Mouse (Mus musculus): ENCODE measurements around the gene Brpf3. TPM values are rescaled to one million over a fixed set of nuclear protein-coding genes. Genes with fewer than 3 reads are reported as not detected.
A peak's percentile ranks its signal among the peaks of the same experiment; 100 is the strongest.

Gene Brpf3
- polyA plus RNA-seq, 1 experiment from 2014 or later, result 8.1 TPM

- no peaks in the 10 kb centered on the region for H3K9me3 ChIP-seq
- peak overlapping the region; percentile 44 for H3K4me2 ChIP-seq
- WGBS, result 60% methylated on average over 8 of the region's 8 CpGs
- H3K36me3 ChIP-seq, result no peaks in the 10 kb centered on the region
- H3K27ac ChIP-seq (replicated peaks), result no peak overlapping the region
- no peak for ATAC-seq (ENCODE audit: low FRiP score, low read depth)
- H3K27me3 ChIP-seq, result no peaks in the 10 kb centered on the region
- peaks cover 6% of the 10 kb centered on the region; the same call in 1 of the 2 replicates for H3K4me1 ChIP-seq (replicated peaks)
- no peak overlapping the region for H3K4me3 ChIP-seq
- no peak overlapping the region for H3K9ac ChIP-seq
Measured at GRCm38 (mm10) chr17:28882810-28883209, 81.9 kb downstream of the Brpf3 start.

DNA sequence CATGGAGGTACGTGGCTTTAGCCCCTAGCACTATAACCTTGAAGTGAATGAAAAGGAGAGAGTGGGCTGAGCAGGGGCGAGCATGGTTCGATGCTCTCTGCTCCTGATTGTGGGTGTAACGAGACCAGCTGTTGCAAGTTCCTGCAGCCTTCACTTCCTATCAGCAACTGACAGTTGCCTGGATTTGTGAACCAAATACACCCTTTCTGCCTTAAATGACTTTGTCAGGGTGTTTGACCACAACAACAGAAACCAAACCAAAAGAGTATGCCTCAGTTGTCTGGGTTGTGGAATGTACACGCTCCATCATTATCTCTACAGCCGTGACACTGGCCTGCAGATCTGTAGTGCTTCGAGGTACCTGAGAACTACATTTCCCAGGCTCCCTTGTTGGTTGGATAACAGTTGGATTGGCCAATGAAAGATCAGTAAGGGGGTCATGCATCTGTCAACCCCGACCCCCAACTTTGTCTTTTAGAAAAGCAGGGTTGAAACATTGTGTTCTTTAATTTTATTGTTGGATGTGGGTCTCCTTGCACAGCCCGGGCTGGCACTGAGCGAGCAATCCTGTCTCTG is 83.1 kb downstream of the Brpf3 start:
- no peak overlapping the region for H3K9ac ChIP-seq
- H3K4me1 ChIP-seq (replicated peaks), result peaks cover 6% of the 10 kb centered on the region; the same call in 1 of the 2 replicates
- H3K27ac ChIP-seq (replicated peaks), result no peak overlapping the region
- H3K27me3 ChIP-seq, result no peaks in the 10 kb centered on the region
- no peak overlapping the region for H3K4me3 ChIP-seq
- 76% methylated on average over 10 of the region's 10 CpGs for WGBS
- ATAC-seq (ENCODE audit: low FRiP score, low read depth), result no peak
- no peak overlapping the region for H3K4me2 ChIP-seq
- no peaks in the 10 kb centered on the region for H3K9me3 ChIP-seq
- no peaks in the 10 kb centered on the region for H3K36me3 ChIP-seq

GRCm38 (mm10) chr17:28885231-28885630 is 84.3 kb downstream of the Brpf3 start:
- WGBS, result 88% methylated on average over 8 of the region's 8 CpGs
- Histone ChIP-seq H3K27me3 (no peaks in the 10 kb centered on the region), H3K4me1 (replicated peaks) (peaks cover under 1% of the 10 kb centered on the region; the same call in 1 of the 2 replicates), H3K4me3 (no peak overlapping the region), H3K36me3 (no peaks in the 10 kb centered on the region), H3K9ac (no peak overlapping the region), H3K4me2 (no peak overlapping the region), H3K9me3 (no peaks in the 10 kb centered on the region), H3K27ac (replicated peaks) (no peak overlapping the region)
- ATAC-seq (ENCODE audit: low FRiP score, low read depth), result no peak

DNA sequence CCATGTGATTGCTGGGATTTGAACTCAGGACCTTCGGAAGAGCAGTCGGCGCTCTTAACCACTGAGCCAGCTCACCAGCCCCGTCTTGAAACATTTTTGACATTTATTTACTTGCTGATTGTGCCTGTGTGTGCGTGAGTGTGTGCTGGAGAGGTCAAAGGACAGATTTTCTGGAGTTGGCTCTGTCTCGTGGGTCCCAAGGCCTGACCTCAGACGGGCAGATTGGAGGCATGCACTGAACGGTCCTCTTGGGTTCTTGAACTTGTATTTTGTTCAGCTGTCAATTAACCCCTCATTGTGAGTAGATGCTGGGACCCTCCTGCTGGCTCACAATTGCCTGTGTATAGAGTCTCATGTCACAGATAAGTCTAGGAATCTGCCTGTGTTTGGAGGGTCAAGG is 85.4 kb downstream of the Brpf3 start:
- Histone ChIP-seq H3K36me3 (no peaks in the 10 kb centered on the region), H3K9ac (no peak overlapping the region)
- 80% methylated on average over 8 of the region's 8 CpGs for WGBS

More for the DNA sequence above, 85.4 kb downstream of the Brpf3 start:
- Histone ChIP-seq H3K9me3 (no peaks in the 10 kb centered on the region), H3K4me1 (replicated peaks) (no peaks in the 10 kb centered on the region), H3K27ac (replicated peaks) (no peak overlapping the region), H3K4me2 (no peak overlapping the region), H3K4me3 (no peak overlapping the region), H3K27me3 (no peaks in the 10 kb centered on the region)
- no peak for ATAC-seq (ENCODE audit: low FRiP score, low read depth)

Other genes with a start within 250 kb of the Brpf3 start
- 0.44 and 0.47 TPM in 2 replicates for gene Clps, start 240.3 kb upstream of the Brpf3 start, polyA plus RNA-seq (2015; fragmentation: Nextera tagmentation; extraction: Ambion mirVana)
- 16.4 and 16.5 TPM in 2 replicates for gene Lhfpl5, start 225.4 kb upstream of the Brpf3 start, polyA plus RNA-seq (2015; fragmentation: Nextera tagmentation; extraction: Ambion mirVana)
- gene Srpk1, start 178.4 kb upstream of the Brpf3 start, polyA plus RNA-seq (2015; fragmentation: Nextera tagmentation; extraction: Ambion mirVana), result 86.6 and 88.7 TPM in 2 replicates
- gene Slc26a8, start 110.9 kb upstream of the Brpf3 start, polyA plus RNA-seq (2015; fragmentation: Nextera tagmentation; extraction: Ambion mirVana), result 1.5 and 1.8 TPM in 2 replicates
- 25.6 and 28.7 TPM in 2 replicates for gene Mapk14, start 109.8 kb upstream of the Brpf3 start, polyA plus RNA-seq (2015; fragmentation: Nextera tagmentation; extraction: Ambion mirVana)
- gene AC170998.1, start 75.0 kb upstream of the Brpf3 start, polyA plus RNA-seq (2015; fragmentation: Nextera tagmentation; extraction: Ambion mirVana), result 3.0 and 3.2 TPM in 2 replicates
- gene Mapk13, start 31.8 kb upstream of the Brpf3 start, polyA plus RNA-seq (2015; fragmentation: Nextera tagmentation; extraction: Ambion mirVana), result 0.97 and 1.7 TPM in 2 replicates
- 0.04 TPM in 1 of 2 replicates, not detected in the other for gene Pnpla1, start 57.3 kb downstream of the Brpf3 start, polyA plus RNA-seq (2015; fragmentation: Nextera tagmentation; extraction: Ambion mirVana)
- 1.3 and 1.9 TPM in 2 replicates for gene 4930539E08Rik, start 114.2 kb downstream of the Brpf3 start, polyA plus RNA-seq (2015; fragmentation: Nextera tagmentation; extraction: Ambion mirVana)
- not detected in 2 replicates for gene Pxt1, start 142.8 kb downstream of the Brpf3 start, polyA plus RNA-seq (2015; fragmentation: Nextera tagmentation; extraction: Ambion mirVana)
- gene Kctd20, start 150.9 kb downstream of the Brpf3 start, polyA plus RNA-seq (2015; fragmentation: Nextera tagmentation; extraction: Ambion mirVana), result 84.7 and 85.0 TPM in 2 replicates
- gene Stk38, start 206.9 kb downstream of the Brpf3 start, polyA plus RNA-seq (2015; fragmentation: Nextera tagmentation; extraction: Ambion mirVana), result 83.0 and 88.0 TPM in 2 replicates
- gene Srsf3, start 231.5 kb downstream of the Brpf3 start, polyA plus RNA-seq (2015; fragmentation: Nextera tagmentation; extraction: Ambion mirVana), result 411 and 428 TPM in 2 replicates

All from hindbrain, embryonic 15.5 days (tissue).